Mouse (Mus musculus): ENCODE results near the gene Dnmt3a.

The Dnmt3a gene

GRCm38 (mm10) chr12:3855762-3856501 lies 50.1 kb downstream of the Dnmt3a start:
- no peak for DNase-seq (ENCODE audit: low spot score)

- no peak for DNase-seq (ENCODE audit: low spot score)
Observed at GRCm38 (mm10) chr12:3856748-3857147, 50.9 kb downstream of the Dnmt3a start.

- DNase-seq (ENCODE audit: low spot score) = no peak
Observed at GRCm38 (mm10) chr12:3857231-3857630, 51.4 kb downstream of the Dnmt3a start.

GRCm38 (mm10) chr12:3857773-3858172 lies 52.0 kb downstream of the Dnmt3a start:
- no peak for DNase-seq (ENCODE audit: low spot score)

GRCm38 (mm10) chr12:3858754-3859153 lies 52.9 kb downstream of the Dnmt3a start:
- DNase-seq (ENCODE audit: low spot score) = no peak

GRCm38 (mm10) chr12:3859545-3859944 lies 53.7 kb downstream of the Dnmt3a start:
- DNase-seq (ENCODE audit: low spot score) = no peak

GRCm38 (mm10) chr12:3860005-3860404 lies 54.2 kb downstream of the Dnmt3a start:
- no peak for DNase-seq (ENCODE audit: low spot score)

GRCm38 (mm10) chr12:3861665-3862228 lies 55.9 kb downstream of the Dnmt3a start:
- no peak for DNase-seq (ENCODE audit: low spot score)

- no peak for DNase-seq (ENCODE audit: low spot score)
Observed at GRCm38 (mm10) chr12:3862253-3862652, 56.4 kb downstream of the Dnmt3a start.

GRCm38 (mm10) chr12:3864208-3864607 lies 58.4 kb downstream of the Dnmt3a start:
- DNase-seq (ENCODE audit: low spot score) = no peak

GRCm38 (mm10) chr12:3865594-3865993 lies 59.8 kb downstream of the Dnmt3a start:
- DNase-seq (ENCODE audit: low spot score) = no peak

GRCm38 (mm10) chr12:3866654-3867370 lies 61.0 kb downstream of the Dnmt3a start:
- no peak for DNase-seq (ENCODE audit: low spot score)

- DNase-seq (ENCODE audit: low spot score) = no peak
Observed at GRCm38 (mm10) chr12:3868115-3868514, 62.3 kb downstream of the Dnmt3a start.

GRCm38 (mm10) chr12:3868676-3869458 lies 63.1 kb downstream of the Dnmt3a start:
- DNase-seq (ENCODE audit: low spot score) = no peak

- DNase-seq (ENCODE audit: low spot score) = no peak
Observed at GRCm38 (mm10) chr12:3870024-3870423, 64.2 kb downstream of the Dnmt3a start.

GRCm38 (mm10) chr12:3870859-3871462 lies 65.2 kb downstream of the Dnmt3a start:
- no peak for DNase-seq (ENCODE audit: low spot score)

- no peak for DNase-seq (ENCODE audit: low spot score)
Observed at GRCm38 (mm10) chr12:3871637-3872036, 65.8 kb downstream of the Dnmt3a start.

GRCm38 (mm10) chr12:3872410-3873230 lies 66.8 kb downstream of the Dnmt3a start:
- DNase-seq (ENCODE audit: low spot score) = no peak

GRCm38 (mm10) chr12:3875474-3875873 lies 69.7 kb downstream of the Dnmt3a start:
- no peak for DNase-seq (ENCODE audit: low spot score)

GRCm38 (mm10) chr12:3877376-3877775 lies 71.6 kb downstream of the Dnmt3a start:
- no peak for DNase-seq (ENCODE audit: low spot score)

- no peak for DNase-seq (ENCODE audit: low spot score)
Observed at GRCm38 (mm10) chr12:3881474-3881873, 75.7 kb downstream of the Dnmt3a start.
